Mouse (Mus musculus): ENCODE measurements around the gene Snapc3.

DNA sequence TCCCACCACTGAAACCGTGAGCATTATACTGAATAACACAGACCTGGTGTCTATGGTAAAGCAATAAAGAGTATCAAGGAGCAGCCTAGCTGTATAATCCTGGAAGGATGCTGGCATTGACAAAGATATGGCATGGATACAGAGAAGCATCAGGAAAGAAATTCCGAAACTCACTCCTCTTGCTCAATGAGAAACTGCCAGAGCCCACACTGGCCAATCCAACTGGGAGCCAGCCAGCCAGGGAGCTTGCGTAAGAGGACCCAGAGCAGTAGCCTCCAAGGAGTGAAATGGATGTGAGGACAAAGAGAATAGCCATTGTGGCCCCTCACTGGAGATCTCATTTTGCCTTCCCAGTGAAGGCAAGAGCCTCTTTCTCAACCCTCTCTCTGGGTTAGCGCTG, 21.2 kb upstream of the Snapc3 start:
- TF ChIP-seq GATA1 (IDR thresholded peaks at IDR 0.05; ENCODE audit: low read length): no peak
- no peak for TF ChIP-seq TAL1 (IDR thresholded peaks at IDR 0.05; ENCODE audit: low read length)

Measured in erythroblast, embryonic 14.5 days (primary cell).